Mouse (Mus musculus) retina, postnatal 7 days (tissue): ENCODE measurements around the gene Rgs14.

Source experiments
- DNase-seq: peaks from one replicate; pipeline ENCODE4 v3.0.0-alpha.2; 2012; ENCODE audit warnings: low read depth, low spot score

The Rgs14 gene

DNA sequence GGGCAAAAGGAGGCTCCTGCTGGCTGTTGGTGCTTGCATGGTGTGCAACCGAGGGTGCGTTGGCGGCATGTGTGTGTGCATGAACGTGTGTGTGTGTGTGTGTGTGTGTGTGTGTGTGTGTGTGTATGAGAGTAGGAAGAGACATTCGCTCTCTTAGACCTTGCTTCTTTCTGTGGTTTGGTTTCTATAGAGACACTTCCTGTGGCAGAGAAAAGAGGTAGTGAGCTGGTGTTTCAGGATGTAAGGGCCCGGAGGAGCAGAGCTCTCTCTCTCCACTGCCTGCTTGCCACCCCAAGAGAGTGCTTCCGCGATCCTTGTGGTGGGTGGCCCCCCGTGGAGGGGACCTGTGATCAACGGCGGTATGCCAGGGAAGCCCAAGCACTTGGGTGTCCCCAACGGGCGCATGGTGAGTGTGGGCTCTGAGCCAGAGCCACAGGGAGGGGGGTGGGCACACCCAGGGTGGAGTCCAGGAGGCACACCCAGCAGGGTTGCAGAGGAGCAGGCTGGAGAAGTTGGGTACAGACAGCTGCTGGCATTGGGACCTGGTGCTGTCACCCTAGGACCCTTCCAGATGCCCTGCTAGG lies at the start of gene Rgs14:
Gene Rgs14 (plus strand): TSS at position 202 of the 584 bp plus-strand sequence.
- no peak for DNase-seq

DNA sequence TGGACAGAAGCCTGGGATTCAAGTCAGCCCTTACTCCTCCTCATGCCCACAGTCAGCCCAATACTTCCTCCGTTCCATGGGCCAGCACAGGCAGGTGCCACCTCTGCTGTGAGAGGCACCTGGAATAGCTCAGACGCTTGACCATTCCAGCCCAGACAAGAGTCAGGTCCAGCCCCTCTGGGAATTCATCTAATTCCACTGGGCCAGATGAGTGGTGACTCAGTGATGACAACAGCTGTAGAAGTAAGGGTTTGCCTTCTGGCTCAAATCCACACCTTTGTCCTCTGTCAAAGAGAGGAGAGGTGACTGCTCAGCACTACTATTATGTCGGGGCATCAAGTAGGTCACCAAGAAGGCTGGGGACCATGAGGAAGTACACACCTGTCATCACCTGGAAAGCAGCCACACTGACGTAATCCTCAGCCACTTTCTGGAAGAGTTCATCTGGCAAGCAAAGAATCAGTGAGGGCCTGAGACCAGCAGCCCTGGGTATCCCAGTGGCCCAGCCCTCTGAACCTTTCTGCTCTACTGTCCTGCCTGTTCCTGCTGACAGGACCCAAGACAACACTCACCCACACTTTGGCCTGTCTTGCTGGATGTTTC lies 49.5 kb upstream of the Rgs14 start, which contains the start of gene Prelid1:
Gene Prelid1 (plus strand): TSS at position 570 of the 603 bp plus-strand sequence.
- DNase-seq, result no peak

DNA sequence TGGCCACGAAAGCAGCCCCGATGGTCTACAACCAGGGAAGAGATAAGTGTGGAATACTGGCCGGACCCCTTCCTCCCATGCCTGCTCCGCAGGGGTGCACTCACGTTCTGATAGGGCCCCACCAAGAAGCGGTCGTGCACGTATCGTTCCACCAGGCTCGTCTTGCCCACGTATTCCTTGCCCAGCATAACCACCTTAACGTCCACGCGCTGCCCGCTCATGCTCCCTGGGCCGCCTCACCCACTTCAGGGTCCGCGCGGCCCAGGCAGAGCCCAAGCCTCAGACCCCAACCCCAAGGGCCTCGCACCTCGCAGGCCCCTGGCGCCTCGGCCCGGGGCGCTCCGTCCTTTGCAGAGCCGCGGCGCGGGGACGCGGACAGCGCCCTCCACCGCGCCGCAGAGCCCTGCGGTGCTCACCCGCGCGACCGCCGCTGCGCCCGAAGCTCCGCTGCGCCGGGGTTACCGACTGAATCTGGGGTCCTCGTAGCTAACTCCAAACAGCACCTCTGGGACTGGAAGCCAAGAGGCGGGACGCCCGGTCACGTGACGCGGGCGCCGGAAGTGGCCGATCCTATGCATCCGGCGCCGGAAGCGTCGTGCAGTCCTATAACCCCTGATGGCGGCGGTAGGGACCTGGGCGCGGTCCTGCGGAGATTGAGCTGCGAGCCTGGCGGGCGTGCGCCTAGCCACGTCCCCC lies 48.0 kb upstream of the Rgs14 start, which contains the start of gene Rab24:
Gene Rab24 (minus strand): TSS at position 513 of the 696 bp plus-strand sequence.
- peak; percentile 72 for DNase-seq

DNA sequence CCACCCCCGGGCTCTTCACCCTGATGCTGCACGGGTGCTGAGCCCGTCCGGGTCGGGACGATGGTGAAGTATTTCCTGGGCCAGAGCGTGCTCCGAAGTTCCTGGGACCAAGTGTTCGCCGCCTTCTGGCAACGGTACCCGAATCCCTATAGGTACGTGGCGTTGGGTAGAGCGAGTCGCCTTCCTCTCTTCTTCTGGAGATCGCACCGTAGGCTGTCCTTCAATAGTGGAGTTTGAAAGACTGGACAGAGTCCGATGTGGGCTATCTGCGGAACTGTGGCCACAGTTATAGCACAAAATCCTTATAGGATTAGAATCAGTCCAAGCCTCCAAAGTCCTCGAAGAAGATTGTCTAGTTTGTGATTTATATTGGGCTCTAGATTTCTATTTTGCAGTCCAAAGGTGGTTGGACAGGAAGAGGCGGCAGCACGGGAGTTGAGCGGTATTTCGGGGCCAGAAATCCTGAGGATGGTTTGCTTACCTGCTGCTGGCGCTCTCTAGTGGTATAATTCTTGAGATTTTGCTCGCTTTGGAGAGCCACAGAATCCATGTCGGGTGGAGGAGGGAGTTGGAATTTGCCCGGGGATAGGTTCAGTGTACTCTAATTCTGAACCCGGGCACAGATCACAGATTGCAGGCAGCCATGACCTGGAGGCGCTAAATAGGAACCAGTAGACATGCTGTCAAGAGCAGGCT lies 47.3 kb upstream of the Rgs14 start:
- no peak for DNase-seq

DNA sequence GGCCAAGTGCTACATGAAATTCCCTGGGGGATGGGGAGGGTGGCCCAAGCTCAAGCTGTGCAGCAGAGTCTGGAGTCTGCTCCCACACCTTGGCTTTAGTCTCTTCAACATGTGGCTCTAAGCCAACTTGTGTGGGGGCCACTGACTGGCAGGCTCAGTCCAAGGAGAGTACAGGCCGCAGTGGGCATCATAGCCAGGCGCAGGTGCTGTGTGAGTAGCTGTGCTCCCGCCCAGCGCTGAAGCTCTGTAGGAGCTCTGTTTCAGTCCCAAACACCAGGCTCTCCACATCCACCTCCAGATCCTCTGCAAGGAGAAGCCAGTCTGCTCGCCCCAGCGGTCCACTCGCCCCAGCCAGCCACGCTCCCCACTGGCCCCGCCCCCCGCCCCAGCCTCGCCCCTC lies 43.9 kb upstream of the Rgs14 start:
- DNase-seq, result no peak

DNA sequence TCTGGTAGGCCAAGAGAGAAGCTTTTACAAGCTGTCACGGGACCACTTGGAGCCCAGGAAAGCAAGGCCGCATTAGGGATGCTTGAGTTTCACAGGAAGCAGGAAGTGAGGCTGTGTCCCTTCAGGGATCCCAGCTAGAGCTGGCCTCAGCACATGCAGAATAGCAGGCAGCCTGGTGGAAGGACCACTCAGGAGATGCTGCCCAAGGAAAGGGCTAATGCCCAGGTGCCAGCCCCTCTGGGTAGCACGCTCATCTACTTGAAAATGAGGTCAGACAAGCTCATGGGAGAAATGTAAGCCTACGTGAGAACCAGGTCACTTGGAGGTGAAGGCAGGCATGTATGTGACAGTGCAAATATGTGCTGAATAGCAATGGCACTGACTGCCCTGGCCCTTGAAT lies 42.4 kb upstream of the Rgs14 start:
- DNase-seq, result no peak

DNA sequence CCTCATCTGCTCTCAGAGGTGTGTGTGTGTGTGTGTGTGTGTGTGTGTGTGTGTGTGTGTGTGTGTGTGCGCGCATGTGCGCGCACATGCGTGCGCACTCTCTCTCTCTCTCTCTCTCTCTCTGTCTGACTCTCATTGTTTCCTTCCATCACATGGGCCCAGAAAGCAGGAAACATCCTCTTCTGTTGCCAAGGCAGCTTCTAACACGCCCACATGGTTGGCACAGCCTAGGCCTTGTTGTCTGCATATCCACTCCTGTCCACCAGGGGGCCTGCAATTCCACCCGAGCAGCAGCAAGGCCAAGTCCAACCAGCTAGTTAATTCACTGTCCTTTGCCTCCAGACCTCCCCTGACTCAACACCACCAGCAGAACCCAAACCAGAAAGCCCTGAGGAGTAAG lies 41.9 kb upstream of the Rgs14 start:
- DNase-seq, result peak; percentile 65

DNA sequence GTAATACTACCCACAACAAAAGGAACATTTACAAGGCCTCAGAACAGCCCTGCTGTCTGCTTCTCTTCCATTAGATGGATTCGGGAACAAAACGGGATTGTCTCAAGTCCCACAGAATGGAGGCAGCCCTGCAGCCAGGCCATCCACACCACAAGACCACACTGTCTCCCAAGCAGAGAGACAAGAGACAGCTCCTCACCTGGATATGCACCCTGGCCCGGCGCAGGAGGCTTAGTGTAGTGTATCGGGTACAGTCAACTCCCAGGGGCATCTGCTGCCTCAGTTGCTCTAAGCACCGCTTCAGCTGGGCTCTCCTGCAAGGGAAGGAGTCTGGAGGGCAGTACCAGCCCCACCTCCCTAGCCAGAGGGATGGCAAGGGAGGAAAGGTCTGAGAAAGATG lies 41.4 kb upstream of the Rgs14 start:
- no peak for DNase-seq

DNA sequence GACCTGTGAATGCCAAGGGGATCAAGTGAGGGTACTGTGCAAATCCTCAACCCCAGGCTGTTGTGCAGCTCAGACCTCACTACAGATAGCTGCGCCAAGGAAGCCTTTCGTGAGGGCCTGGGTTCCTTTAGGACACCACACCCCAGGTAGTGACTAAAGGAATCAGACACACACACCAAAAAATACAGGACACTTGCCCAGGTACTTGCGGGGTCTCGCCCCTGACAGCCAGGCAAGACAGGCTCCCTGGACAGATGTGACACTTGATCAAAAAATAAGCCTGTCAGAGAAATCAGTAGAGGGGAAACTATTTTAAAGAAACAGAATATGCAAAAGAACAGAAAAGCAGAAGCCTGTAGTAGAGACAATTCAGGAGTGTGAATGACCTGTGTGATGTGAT lies 40.9 kb upstream of the Rgs14 start:
- DNase-seq, result no peak

DNA sequence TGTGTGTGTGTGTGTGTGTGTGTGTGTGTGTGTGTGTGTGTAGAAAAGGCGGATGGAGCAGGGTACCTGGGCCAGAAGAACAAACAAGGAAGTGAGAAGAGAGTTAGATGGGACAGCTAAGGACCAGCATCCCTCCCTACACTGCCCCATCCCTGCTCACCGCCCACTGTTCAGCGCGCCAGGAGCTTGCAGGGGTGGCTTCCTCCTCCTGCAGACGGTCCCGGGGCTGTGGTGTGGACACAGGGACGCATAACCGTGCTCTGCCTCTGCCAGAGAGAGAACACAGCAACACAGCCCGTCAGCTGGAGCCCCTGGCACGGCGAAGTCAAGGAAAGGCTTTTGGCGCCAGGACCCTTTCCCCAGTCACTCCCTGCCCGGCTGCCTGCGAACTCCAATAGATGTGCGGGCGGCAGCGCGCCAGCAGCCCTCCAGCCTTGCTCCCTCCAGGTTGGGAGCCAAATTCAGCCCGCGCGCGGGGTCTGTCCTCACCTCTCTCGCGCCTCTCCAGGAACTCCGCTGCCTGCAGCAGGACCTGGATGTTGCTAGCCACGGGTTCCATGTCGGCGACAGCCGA lies 40.3 kb upstream of the Rgs14 start:
- DNase-seq, result no peak

DNA sequence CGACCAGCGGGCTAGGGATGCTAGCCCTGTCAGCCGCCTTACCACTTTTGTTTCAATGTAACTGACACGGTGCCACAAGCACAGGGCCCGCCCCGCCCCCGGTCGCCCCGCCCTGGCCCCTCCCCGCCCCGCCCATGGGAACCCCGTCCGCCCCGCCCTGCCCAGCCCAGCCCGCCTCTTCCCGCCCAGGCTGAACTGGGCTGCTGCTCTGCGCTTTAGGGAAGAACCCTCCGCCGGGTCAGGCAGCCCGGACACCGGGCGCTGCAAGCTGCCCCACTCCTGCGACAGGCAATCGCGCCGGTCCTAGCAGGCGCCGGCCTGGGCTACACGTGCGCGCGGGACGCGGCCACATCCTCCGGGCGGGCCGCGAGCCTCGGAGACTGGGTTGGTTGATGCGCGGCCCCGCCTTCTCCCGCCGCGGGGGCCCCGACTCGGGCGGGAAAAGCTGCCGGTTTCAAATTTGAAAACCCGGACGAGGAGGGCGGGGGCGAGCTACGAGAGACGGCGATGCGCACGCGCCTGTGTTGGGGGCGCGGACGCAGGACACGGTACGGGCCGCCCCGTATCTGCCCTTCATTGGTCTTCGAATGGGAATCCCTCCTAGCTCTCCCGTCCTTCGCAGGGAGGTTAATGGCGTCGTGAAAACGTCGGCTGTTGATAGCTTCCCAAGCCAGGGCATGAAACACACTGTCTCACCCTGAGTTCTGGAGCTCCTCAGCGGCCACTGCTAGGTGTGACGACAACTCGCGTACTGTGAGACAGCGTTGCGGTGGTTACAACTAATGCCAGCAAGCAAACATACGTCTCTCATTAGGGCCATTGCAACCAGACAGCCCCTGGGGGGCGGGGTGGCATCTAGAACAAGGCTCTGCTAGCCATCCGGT lies 39.6 kb upstream of the Rgs14 start, which contains the start of gene Mxd3:
Gene Mxd3 (minus strand): TSS at position 141 of the 884 bp plus-strand sequence.
- DNase-seq, result peak; percentile 59

DNA sequence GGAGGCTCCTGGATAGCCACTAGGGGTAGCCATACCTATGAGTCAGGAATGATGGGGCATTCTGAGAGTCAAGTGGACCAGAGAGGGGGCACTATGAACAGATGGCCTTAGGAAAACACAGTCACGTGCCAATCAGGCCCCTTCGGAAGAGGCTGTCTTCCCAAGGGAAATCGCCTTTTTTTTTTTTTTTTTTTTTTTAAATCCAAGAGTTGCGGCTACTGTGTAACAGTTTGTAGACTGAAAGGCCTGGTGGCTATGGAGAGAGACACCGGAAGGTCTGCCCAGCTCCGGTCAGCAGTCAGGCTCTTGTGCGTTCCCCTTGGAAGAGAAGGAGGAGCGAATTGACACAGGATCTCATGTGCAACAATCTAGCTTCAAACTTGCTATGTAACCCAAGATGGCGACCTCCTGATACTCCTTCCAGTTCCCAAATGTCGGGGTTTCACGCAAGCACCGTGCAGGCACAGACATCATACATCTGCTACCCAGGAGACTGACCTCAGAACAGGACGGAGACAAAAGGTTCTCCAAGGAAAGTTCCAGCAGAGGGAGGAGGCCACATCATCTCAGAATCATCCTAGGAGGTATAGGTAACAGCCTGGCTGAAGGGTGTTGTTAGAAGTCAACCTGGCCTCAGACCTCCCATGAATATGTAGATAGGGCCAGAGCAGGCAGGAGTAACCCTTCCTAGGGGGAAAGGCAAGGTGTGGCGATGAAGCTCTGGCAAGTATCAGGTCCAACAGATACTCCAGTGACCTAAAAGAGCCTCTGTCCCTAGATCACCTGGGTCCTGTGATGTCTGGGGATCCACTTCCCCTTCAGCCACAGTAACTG lies 38.7 kb upstream of the Rgs14 start:
- no peak for DNase-seq

DNA sequence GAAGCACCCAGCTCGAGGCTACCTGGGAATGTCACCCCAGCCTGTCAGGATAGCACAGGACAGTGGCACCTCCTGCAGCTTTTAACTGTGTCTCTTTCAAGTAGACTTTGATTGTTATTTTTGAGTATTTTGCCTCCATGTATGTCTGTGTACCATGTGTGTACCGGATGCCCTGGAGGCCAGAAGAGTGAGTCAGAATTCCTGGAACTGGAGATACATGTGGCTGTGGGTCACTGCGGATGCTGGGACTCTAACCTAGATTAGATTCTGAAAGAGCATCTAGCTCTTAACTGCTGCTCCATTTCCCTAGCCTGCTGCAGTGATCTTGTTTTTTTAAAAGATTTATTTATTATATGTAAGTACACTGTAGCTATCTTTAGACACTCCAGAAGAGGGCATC lies 37.2 kb upstream of the Rgs14 start:
- no peak for DNase-seq

DNA sequence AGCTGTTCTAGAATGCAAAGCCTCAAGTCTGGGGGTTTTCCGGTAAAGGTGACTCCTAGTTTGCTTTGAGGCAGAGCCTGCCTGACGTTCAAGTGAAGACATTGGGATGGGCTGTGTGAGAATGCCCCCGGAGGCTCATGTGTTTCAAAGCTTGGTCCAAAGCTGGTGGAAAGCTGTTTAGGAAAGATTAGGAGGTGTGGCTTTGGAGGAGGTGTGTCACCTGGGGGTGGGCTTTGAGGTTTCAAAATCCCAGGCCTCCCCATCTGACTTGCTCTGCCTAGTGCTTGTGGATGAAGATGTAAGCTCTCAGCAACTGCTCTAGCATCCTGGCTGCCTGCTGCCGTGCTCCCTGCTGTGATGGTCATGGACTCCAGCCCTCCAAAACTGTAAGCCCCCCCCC lies 33.8 kb upstream of the Rgs14 start:
- DNase-seq, result no peak

DNA sequence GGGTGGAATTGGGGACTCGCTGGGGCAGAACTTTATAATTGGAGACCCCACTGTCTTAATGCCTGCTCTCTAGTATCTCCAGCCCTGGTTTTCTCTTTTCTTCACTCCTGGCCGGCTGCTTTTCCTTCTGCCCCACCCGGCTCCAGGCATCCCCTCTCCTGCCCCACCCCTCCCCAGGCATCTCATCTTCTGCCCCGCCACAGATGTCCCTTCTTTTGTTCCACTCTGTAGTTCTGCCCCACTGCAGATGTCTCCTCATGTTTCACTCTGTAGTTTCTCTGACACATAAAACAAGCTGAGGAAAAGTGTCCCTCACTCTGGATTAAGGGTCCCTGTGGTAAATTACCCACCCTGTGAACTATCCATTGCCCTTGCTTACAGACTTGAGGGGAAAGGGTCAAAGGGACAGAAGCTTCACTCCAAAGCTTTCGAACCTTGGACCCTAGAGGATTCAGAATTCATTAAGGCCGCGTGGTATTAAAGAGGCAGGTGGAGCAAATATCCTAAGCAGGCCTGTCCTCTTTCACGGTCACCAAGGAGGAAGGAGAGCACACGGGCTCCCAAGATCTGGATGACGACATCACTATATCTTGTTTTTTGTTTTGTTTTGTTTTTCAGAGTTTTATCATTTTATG lies 32.1 kb upstream of the Rgs14 start:
- DNase-seq, result no peak

DNA sequence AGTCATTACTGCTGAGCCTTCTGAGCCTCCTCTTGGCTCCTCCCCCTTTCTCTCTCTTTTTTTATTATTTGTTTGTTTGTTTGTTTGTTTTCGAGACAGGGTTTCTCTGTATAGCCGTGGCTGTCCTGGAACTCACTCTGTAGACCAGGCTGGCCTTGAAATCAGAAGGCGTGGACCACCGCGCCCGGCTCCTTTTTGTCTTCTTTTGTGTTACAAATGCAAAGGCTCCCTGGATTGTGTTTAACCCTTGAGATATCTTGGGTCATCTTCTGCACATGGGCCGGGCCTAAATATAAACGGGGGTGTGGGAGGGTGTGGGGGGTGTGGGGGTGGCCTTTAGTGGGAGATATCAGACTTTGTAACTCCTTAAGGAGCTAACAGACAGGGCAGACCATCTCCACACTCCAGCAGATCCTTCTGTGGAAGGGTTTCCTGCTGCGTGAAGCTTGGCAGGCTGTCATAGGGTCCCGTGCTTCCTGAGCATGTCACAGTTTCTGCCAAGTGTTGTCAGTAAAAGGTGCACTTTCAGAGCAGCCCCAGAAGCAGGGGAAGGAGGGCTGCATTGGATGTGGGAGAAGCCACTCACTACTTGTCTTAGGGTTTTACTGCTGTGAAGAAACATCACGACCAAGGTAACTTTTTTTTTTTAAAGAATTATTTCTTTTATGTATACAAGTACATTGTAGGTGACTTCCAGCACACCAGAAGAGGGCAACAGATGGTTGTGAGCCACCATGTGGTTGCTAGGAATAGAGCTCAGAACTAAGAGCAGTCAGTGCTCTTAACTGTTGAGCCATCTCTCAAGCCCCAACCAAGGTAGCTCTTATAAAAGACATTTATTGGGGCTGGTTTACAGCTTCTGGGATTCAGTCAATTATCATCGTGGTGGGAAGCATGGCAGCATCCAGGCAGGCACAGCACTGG lies 31.1 kb upstream of the Rgs14 start:
- DNase-seq, result no peak

DNA sequence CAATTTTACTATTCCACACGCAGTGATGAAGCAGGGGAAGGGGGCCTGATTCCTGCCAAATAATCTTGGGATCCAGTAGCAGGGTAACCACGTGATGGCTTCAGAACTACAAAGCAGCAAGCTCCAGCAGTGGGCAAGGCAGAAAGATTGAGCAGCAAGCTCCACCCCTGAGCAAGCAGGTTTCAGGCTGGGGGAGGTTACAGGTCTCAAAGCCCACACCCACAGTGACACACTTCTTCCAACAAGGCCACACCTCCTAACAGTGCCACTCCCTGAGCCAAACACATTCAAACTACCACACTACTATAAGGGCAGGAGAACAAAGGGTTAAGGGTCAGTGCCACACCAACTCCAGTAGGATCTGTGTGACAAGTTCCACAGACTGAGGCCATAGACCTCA lies 30.3 kb upstream of the Rgs14 start:
- no peak for DNase-seq

DNA sequence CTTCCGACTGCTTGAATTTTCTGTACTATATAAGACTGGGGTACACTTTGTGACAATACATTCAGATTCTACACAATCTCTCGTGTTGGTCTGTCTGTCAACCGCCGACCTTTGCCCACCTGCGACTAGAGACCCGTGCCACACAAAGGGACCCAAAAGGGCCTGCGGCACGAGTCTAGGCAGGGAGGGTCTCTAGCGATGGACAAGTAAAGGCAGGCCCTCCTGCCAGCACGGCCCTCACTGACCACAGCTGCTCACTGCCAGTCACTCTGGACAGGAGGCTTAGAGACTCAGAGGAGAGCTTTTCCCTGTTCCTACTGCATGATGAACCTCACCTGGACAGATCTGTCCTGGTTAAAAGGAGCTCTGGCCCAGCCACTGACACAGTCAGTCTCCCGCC lies 27.1 kb upstream of the Rgs14 start:
- no peak for DNase-seq

DNA sequence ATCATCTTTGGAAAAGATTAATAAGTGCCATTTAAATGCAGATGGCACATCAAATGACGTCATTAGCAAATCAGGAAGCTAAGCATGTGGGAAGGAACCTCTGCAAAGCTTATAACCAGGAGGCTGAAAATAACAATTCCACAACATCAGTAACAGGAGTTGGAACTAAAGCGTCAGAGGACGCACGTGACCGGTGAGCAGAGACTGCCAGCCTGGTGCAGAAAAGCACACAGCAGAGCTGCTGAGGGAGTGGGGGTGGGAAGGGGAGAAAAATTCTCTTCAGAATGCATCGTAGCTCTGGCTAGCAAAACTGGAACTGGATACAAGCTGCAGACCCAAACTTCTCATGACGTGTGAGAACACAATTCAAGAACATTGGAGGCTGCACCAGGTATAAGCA lies 25.2 kb upstream of the Rgs14 start:
- DNase-seq, result no peak
